Mouse (Mus musculus): ENCODE results near the gene Bbof1. TPM values are rescaled to one million over a fixed set of nuclear protein-coding genes. Genes with fewer than 3 reads are reported as not detected.

The Bbof1 gene
- polyA plus RNA-seq (2015; fragmentation: Nextera tagmentation; extraction: Ambion mirVana), result 2.8 TPM in 2 replicates

- DNase-seq (ENCODE audit: low spot score) (peak; percentile 90), ATAC-seq (peak; percentile 98)
- H3K27ac ChIP-seq (ENCODE audit: low read length), result peak within 1 kb of the TSS; percentile 87
- H3K4me1 ChIP-seq (ENCODE audit: insufficient read depth, low read depth, low read length), result no peaks in the 10 kb centered on the region
- TF ChIP-seq EP300 (IDR thresholded peaks at IDR 0.05) (no peak), CTCF (IDR thresholded peaks at IDR 0.05) (no peak)
- WGBS, result 2% methylated on average over 47 of the region's 63 CpGs
- no peaks in the 10 kb centered on the region for H3K36me3 ChIP-seq (ENCODE audit: insufficient read depth, low read length)
- peak within 1 kb of the TSS; percentile 98 for H3K4me2 ChIP-seq (replicated peaks; ENCODE audit: low read depth, low read length)
- no peaks in the 10 kb centered on the region for H3K27me3 ChIP-seq (replicated peaks; ENCODE audit: insufficient read depth, low read length)
- no peaks in the 10 kb centered on the region for H3K9me3 ChIP-seq (ENCODE audit: low read length)
- H3K4me3 ChIP-seq (ENCODE audit: low read depth, low read length), result peak within 1 kb of the TSS; percentile 83
- H3K9ac ChIP-seq (replicated peaks; ENCODE audit: low read depth), result peak within 1 kb of the TSS; percentile 72
These were observed at the start of gene Bbof1, which contains the start of gene Entpd5 for GRCm38 (mm10) chr12:84408819-84409507. Gene Bbof1 (plus strand): TSS chr12:84409071. Gene Entpd5 (minus strand): TSS chr12:84409029.

- peak within 1 kb of the TSS; percentile 58 for H3K9ac ChIP-seq (replicated peaks; ENCODE audit: low read depth)
- ATAC-seq (peak; percentile 99), DNase-seq (ENCODE audit: low spot score) (peak; percentile 100)
- peaks cover 15% of the 10 kb centered on the region; the same call in 1 of the 2 replicates for H3K4me1 ChIP-seq (ENCODE audit: insufficient read depth, low read depth, low read length)
- peak within 1 kb of the TSS; percentile 23; the same call in 1 of the 2 replicates for H3K27ac ChIP-seq (ENCODE audit: low read length)
- no peaks in the 10 kb centered on the region for H3K36me3 ChIP-seq (ENCODE audit: insufficient read depth, low read length)
- peak within 1 kb of the TSS; percentile 83 for H3K4me3 ChIP-seq (ENCODE audit: low read depth, low read length)
- TF ChIP-seq CTCF (IDR thresholded peaks at IDR 0.05) (no peak), EP300 (IDR thresholded peaks at IDR 0.05) (peak; percentile 45; the same call in 1 of the 2 replicates)
- peak within 1 kb of the TSS; percentile 81 for H3K4me2 ChIP-seq (replicated peaks; ENCODE audit: low read depth, low read length)
- H3K27me3 ChIP-seq (replicated peaks; ENCODE audit: insufficient read depth, low read length), result no peaks in the 10 kb centered on the region
- H3K9me3 ChIP-seq (ENCODE audit: low read length), result no peaks in the 10 kb centered on the region
- under 1% methylated on average over 50 of the region's 51 CpGs for WGBS
These were observed 47.0 kb upstream of the Bbof1 start, which contains the start of the genes Coq6 and Fam161b for GRCm38 (mm10) chr12:84361555-84362489. Gene Coq6 (plus strand): TSS chr12:84361657. Gene Fam161b (minus strand): TSS chr12:84361833.

GRCm38 (mm10) chr12:84362872-84363271, 46.0 kb upstream of the Bbof1 start:
- TF ChIP-seq EP300 (IDR thresholded peaks at IDR 0.05) (no peak), CTCF (IDR thresholded peaks at IDR 0.05) (no peak)
- H3K9ac ChIP-seq (replicated peaks; ENCODE audit: low read depth), result no peak overlapping the region
- H3K27me3 ChIP-seq (replicated peaks; ENCODE audit: insufficient read depth, low read length), result no peaks in the 10 kb centered on the region
- H3K4me3 ChIP-seq (ENCODE audit: low read depth, low read length), result no peak overlapping the region
- H3K4me1 ChIP-seq (ENCODE audit: insufficient read depth, low read depth, low read length), result peaks cover 15% of the 10 kb centered on the region; the same call in 1 of the 2 replicates
- H3K9me3 ChIP-seq (ENCODE audit: low read length), result no peaks in the 10 kb centered on the region
- no peak overlapping the region for H3K27ac ChIP-seq (ENCODE audit: low read length)
- no peak for DNase-seq (ENCODE audit: low spot score)
- ATAC-seq, result no peak
- peak overlapping the region; percentile 81; the same call in 1 of the 2 replicates for H3K4me2 ChIP-seq (replicated peaks; ENCODE audit: low read depth, low read length)
- 16% methylated on average over 2 of the region's 2 CpGs for WGBS
- 0 out of 2 replicates have a peak, but pooled peaks cover 2% of the 10 kb centered on the region for H3K36me3 ChIP-seq (ENCODE audit: insufficient read depth, low read length)

- DNase-seq (ENCODE audit: low spot score), result no peak
- H3K27me3 ChIP-seq (replicated peaks; ENCODE audit: insufficient read depth, low read length), result no peaks in the 10 kb centered on the region
- H3K9me3 ChIP-seq (ENCODE audit: low read length), result no peaks in the 10 kb centered on the region
- no peak overlapping the region for H3K4me3 ChIP-seq (ENCODE audit: low read depth, low read length)
- no peak overlapping the region for H3K27ac ChIP-seq (ENCODE audit: low read length)
- H3K4me2 ChIP-seq (replicated peaks; ENCODE audit: low read depth, low read length), result no peak overlapping the region
- TF ChIP-seq EP300 (IDR thresholded peaks at IDR 0.05), result no peak
- TF ChIP-seq CTCF (IDR thresholded peaks at IDR 0.05), result no peak
- ATAC-seq, result no peak
- 0 out of 2 replicates have a peak, but pooled peaks cover 11% of the 10 kb centered on the region for H3K36me3 ChIP-seq (ENCODE audit: insufficient read depth, low read length)
- H3K9ac ChIP-seq (replicated peaks; ENCODE audit: low read depth), result no peak overlapping the region
- peaks cover 15% of the 10 kb centered on the region; the same call in 1 of the 2 replicates for H3K4me1 ChIP-seq (ENCODE audit: insufficient read depth, low read depth, low read length)
- WGBS, result 80% methylated on average over 9 of the region's 9 CpGs
These were observed 44.6 kb upstream of the Bbof1 start for GRCm38 (mm10) chr12:84364291-84364690.

GRCm38 (mm10) chr12:84365137-84365536, 43.7 kb upstream of the Bbof1 start:
- WGBS, result 89% methylated on average over 6 of the region's 6 CpGs
- Histone ChIP-seq H3K4me2 (replicated peaks; ENCODE audit: low read depth, low read length) (no peak overlapping the region), H3K4me1 (ENCODE audit: insufficient read depth, low read depth, low read length) (peaks cover 15% of the 10 kb centered on the region; the same call in 1 of the 2 replicates), H3K36me3 (ENCODE audit: insufficient read depth, low read length) (0 out of 2 replicates have a peak, but pooled peaks cover 11% of the 10 kb centered on the region), H3K9ac (replicated peaks; ENCODE audit: low read depth) (no peak overlapping the region), H3K4me3 (ENCODE audit: low read depth, low read length) (no peak overlapping the region), H3K27ac (ENCODE audit: low read length) (no peak overlapping the region), H3K27me3 (replicated peaks; ENCODE audit: insufficient read depth, low read length) (no peaks in the 10 kb centered on the region), H3K9me3 (ENCODE audit: low read length) (no peaks in the 10 kb centered on the region)
- TF ChIP-seq EP300 (IDR thresholded peaks at IDR 0.05) (no peak), CTCF (IDR thresholded peaks at IDR 0.05) (no peak)
- DNase-seq (ENCODE audit: low spot score) (no peak), ATAC-seq (no peak)

Measured in lung, postnatal 0 days (tissue).